Mouse (Mus musculus) midbrain, embryonic 14.5 days (tissue): ENCODE data around the gene Ift81. TPM values are rescaled to one million over a fixed set of nuclear protein-coding genes. Genes with fewer than 3 reads are reported as not detected.
A peak's percentile ranks its signal among the peaks of the same experiment; 100 is the strongest.

Source experiments
- ATAC-seq: fragments of 200-750 bp; cut with Nextera tagmentation; 2 replicates; pipeline ENCODE4 v1.8.0; 2017; ENCODE audit warnings: moderate number of reproducible peaks, moderate library complexity; ENCODE audit not compliant: low FRiP score, low TSS enrichment
- DNase-seq: peaks from one replicate; pipeline ENCODE4 v3.0.0-alpha.2; 2015
- H3K27ac ChIP-seq: fragments of 300-500 bp; sonication (generic); replicated peaks from 2 replicates; pipeline ENCODE4 v1.5.1; 2014; ENCODE audit warnings: mild to moderate bottlenecking, low read depth, low read length, moderate library complexity
- H3K27me3 ChIP-seq: fragments of 300-500 bp; sonication (generic); 2 replicates; pipeline ENCODE4 v1.6.1; 2014; ENCODE audit warnings: low read length, control low read depth, mixed read lengths; ENCODE audit not compliant: control insufficient read depth, insufficient read depth
- H3K36me3 ChIP-seq: fragments of 300-500 bp; sonication (generic); 2 replicates; pipeline ENCODE4 v1.6.1; 2014; ENCODE audit warnings: low read length, control low read depth; ENCODE audit not compliant: control insufficient read depth, insufficient read depth
- H3K4me1 ChIP-seq: fragments of 300-500 bp; sonication (generic); 2 replicates; pipeline ENCODE4 v1.6.1; 2014; ENCODE audit warnings: mild to moderate bottlenecking, antibody characterized with exemption, low read length, control low read depth; ENCODE audit not compliant: control insufficient read depth, insufficient read depth
- H3K4me2 ChIP-seq: fragments of 300-500 bp; sonication (generic); 2 replicates; pipeline ENCODE4 v1.6.1; 2014; ENCODE audit warnings: mild to moderate bottlenecking, low read length, moderate library complexity
- H3K4me3 ChIP-seq: fragments of 300-500 bp; sonication (generic); replicated peaks from 2 replicates; pipeline ENCODE4 v1.5.1; 2014; ENCODE audit warnings: low read depth, low read length
- H3K9ac ChIP-seq: fragments of 300-500 bp; sonication (generic); replicated peaks from 2 replicates; pipeline ENCODE4 v1.6.1; 2014; ENCODE audit warnings: mild to moderate bottlenecking, low read length, moderate library complexity
- H3K9me3 ChIP-seq: fragments of 300-500 bp; sonication (generic); 2 replicates; pipeline ENCODE4 v1.6.1; 2016; ENCODE audit warnings: low read length, control low read depth, mixed read lengths; ENCODE audit not compliant: control insufficient read depth
- whole genome bisulfite sequencing: fragments of 180-500 bp; shearing (Covaris S2); extraction: QIAGEN DNeasy Blood & Tissue Kit; methylation state at CpG from one replicate; pipeline ENCODE4 v1.1.7; 2014; 5-methylcytosine and 5-hydroxymethylcytosine counted together
- polyA plus RNA-seq: library from polyadenylated mRNA; unstranded; fragments of >200 nt; fragmentation: Nextera tagmentation; extraction: Ambion mirVana; gene quantifications from 2 replicates; pipeline ENCODE4 v1.2.1, GENCODE M21; 2014

The Ift81 gene
- polyA plus RNA-seq, 1 experiment from 2014 or later = 64.4 TPM

GRCm38 (mm10) chr5:122621376-122621886 lies 7.1 kb upstream of the Ift81 start:
- H3K4me2 ChIP-seq = no peak overlapping the region
- DNase-seq (peak; percentile 25), ATAC-seq (no peak)
- 0 out of 2 replicates have a peak, but pooled peaks cover 4% of the 10 kb centered on the region for H3K4me1 ChIP-seq
- no peaks in the 10 kb centered on the region for H3K27me3 ChIP-seq
- H3K4me3 ChIP-seq = no peak overlapping the region
- 30% methylated on average over 7 of the region's 7 CpGs for WGBS
- H3K9me3 ChIP-seq = no peaks in the 10 kb centered on the region
- H3K27ac ChIP-seq = no peak overlapping the region
- 0 out of 2 replicates have a peak overlapping the region, but pooled peaks have one; percentile 13 for H3K9ac ChIP-seq
- no peaks in the 10 kb centered on the region for H3K36me3 ChIP-seq

GRCm38 (mm10) chr5:122619686-122620296 lies 5.5 kb upstream of the Ift81 start:
- no peaks in the 10 kb centered on the region for H3K27me3 ChIP-seq
- H3K36me3 ChIP-seq = no peaks in the 10 kb centered on the region
- H3K4me2 ChIP-seq = no peak overlapping the region
- WGBS = 84% methylated on average over 9 of the region's 9 CpGs
- H3K9ac ChIP-seq = no peak overlapping the region
- no peak overlapping the region for H3K27ac ChIP-seq
- ATAC-seq (no peak), DNase-seq (no peak)
- no peaks in the 10 kb centered on the region for H3K9me3 ChIP-seq
- no peak overlapping the region for H3K4me3 ChIP-seq
- H3K4me1 ChIP-seq = peaks cover 4% of the 10 kb centered on the region

GRCm38 (mm10) chr5:122617718-122618117 lies 3.4 kb upstream of the Ift81 start:
- ATAC-seq (no peak), DNase-seq (no peak)
- Histone ChIP-seq H3K4me2 (no peak overlapping the region), H3K9ac (no peak overlapping the region), H3K4me3 (no peak overlapping the region), H3K27ac (no peak overlapping the region), H3K27me3 (no peaks in the 10 kb centered on the region), H3K4me1 (peaks cover 16% of the 10 kb centered on the region), H3K36me3 (no peaks in the 10 kb centered on the region), H3K9me3 (no peaks in the 10 kb centered on the region)
- 86% methylated on average over 5 of the region's 5 CpGs for WGBS

- no peak overlapping the region for H3K4me2 ChIP-seq
- H3K9ac ChIP-seq = no peak overlapping the region
- no peak overlapping the region for H3K4me3 ChIP-seq
- H3K27me3 ChIP-seq = no peaks in the 10 kb centered on the region
- H3K4me1 ChIP-seq = peaks cover 15% of the 10 kb centered on the region
- H3K9me3 ChIP-seq = no peaks in the 10 kb centered on the region
- ATAC-seq = no peak
- no peak overlapping the region for H3K27ac ChIP-seq
- DNase-seq = no peak
- H3K36me3 ChIP-seq = peaks cover 34% of the 10 kb centered on the region
- 70% methylated on average over 5 of the region's 5 CpGs for WGBS
Measured at GRCm38 (mm10) chr5:122611651-122612050, 2.7 kb downstream of the Ift81 start.

- peaks cover 80% of the 10 kb centered on the region for H3K36me3 ChIP-seq
- no peaks in the 10 kb centered on the region for H3K9me3 ChIP-seq
- no peak overlapping the region for H3K4me2 ChIP-seq
- no peak overlapping the region for H3K9ac ChIP-seq
- WGBS = 65% methylated on average over 2 of the region's 2 CpGs
- H3K27me3 ChIP-seq = no peaks in the 10 kb centered on the region
- H3K4me1 ChIP-seq = no peaks in the 10 kb centered on the region
- ATAC-seq (no peak), DNase-seq (no peak)
- H3K4me3 ChIP-seq = no peak overlapping the region
- no peak overlapping the region for H3K27ac ChIP-seq
Measured at GRCm38 (mm10) chr5:122604894-122605293, 9.4 kb downstream of the Ift81 start.

GRCm38 (mm10) chr5:122602233-122602632 lies 12.1 kb downstream of the Ift81 start:
- no peak for DNase-seq
- no peak overlapping the region for H3K4me2 ChIP-seq
- WGBS = 89% methylated on average over 11 of the region's 11 CpGs
- no peaks in the 10 kb centered on the region for H3K4me1 ChIP-seq
- no peak overlapping the region for H3K4me3 ChIP-seq
- no peak overlapping the region for H3K9ac ChIP-seq
- no peak for ATAC-seq
- H3K27ac ChIP-seq = no peak overlapping the region
- no peaks in the 10 kb centered on the region for H3K27me3 ChIP-seq
- peaks cover 79% of the 10 kb centered on the region for H3K36me3 ChIP-seq
- peaks cover 3% of the 10 kb centered on the region; the same call in 1 of the 2 replicates for H3K9me3 ChIP-seq

GRCm38 (mm10) chr5:122595470-122595869 lies 18.8 kb downstream of the Ift81 start:
- Histone ChIP-seq H3K9ac (no peak overlapping the region), H3K4me1 (no peaks in the 10 kb centered on the region), H3K27ac (no peak overlapping the region), H3K9me3 (peaks cover 3% of the 10 kb centered on the region; the same call in 1 of the 2 replicates), H3K4me2 (no peak overlapping the region), H3K36me3 (peaks cover 73% of the 10 kb centered on the region), H3K4me3 (no peak overlapping the region), H3K27me3 (no peaks in the 10 kb centered on the region)
- DNase-seq = no peak
- ATAC-seq = no peak
- 94% methylated on average over 4 of the region's 4 CpGs for WGBS

- Histone ChIP-seq H3K4me3 (no peak overlapping the region), H3K36me3 (peaks cover 50% of the 10 kb centered on the region), H3K9me3 (no peaks in the 10 kb centered on the region), H3K9ac (no peak overlapping the region), H3K4me2 (no peak overlapping the region), H3K4me1 (no peaks in the 10 kb centered on the region), H3K27me3 (no peaks in the 10 kb centered on the region), H3K27ac (no peak overlapping the region)
- no peak for DNase-seq
- no peak for ATAC-seq
- WGBS = 82% methylated on average over 4 of the region's 4 CpGs
Measured at GRCm38 (mm10) chr5:122589891-122590290, 24.4 kb downstream of the Ift81 start.

- H3K36me3 ChIP-seq = peaks cover 29% of the 10 kb centered on the region
- no peaks in the 10 kb centered on the region for H3K27me3 ChIP-seq
- no peaks in the 10 kb centered on the region for H3K9me3 ChIP-seq
- 78% methylated on average over 9 of the region's 9 CpGs for WGBS
- H3K4me3 ChIP-seq = no peak overlapping the region
- no peak overlapping the region for H3K4me2 ChIP-seq
- H3K4me1 ChIP-seq = no peaks in the 10 kb centered on the region
- no peak for ATAC-seq
- H3K27ac ChIP-seq = no peak overlapping the region
- DNase-seq = no peak
- no peak overlapping the region for H3K9ac ChIP-seq
Measured at GRCm38 (mm10) chr5:122585546-122585945, 28.8 kb downstream of the Ift81 start.
